Mouse (Mus musculus) bone marrow, adult 2 months (tissue): ENCODE data around the gene Bmper. TPM values are rescaled to one million over a fixed set of nuclear protein-coding genes. Genes with fewer than 3 reads are reported as not detected.

Source experiments
- H3K27ac ChIP-seq: fragments of 200-500 bp; 2 replicates; pipeline ENCODE4 v1.5.1; 2012; ENCODE audit warnings: low read depth, mild to moderate bottlenecking, control low read depth, inconsistent platforms, low read length; ENCODE audit not compliant: control insufficient read depth, poor library complexity, insufficient read depth
- H3K4me1 ChIP-seq: fragments of 200-500 bp; 2 replicates; pipeline ENCODE4 v1.6.1; 2011; ENCODE audit warnings: low read length; ENCODE audit not compliant: control insufficient read depth, insufficient read depth
- H3K4me3 ChIP-seq: fragments of 200-500 bp; replicated peaks from 2 replicates; pipeline ENCODE3; 2011; ENCODE audit warnings: mild to moderate bottlenecking, low read depth, low read length, control low read depth; ENCODE audit not compliant: control insufficient read depth
- CTCF ChIP-seq: fragments of 200-500 bp; IDR thresholded peaks from 2 replicates; pipeline ENCODE4 v1.5.1; 2011; ENCODE audit warnings: low read length, control low read depth; ENCODE audit not compliant: control insufficient read depth, insufficient read depth
- POLR2A ChIP-seq: fragments of 200-500 bp; IDR thresholded peaks from 2 replicates; pipeline ENCODE4 v1.6.1; 2011; ENCODE audit warnings: low read depth, mild to moderate bottlenecking, control low read depth, low read length, borderline replicate concordance; ENCODE audit not compliant: control insufficient read depth
- WGBS: fragments of 180-500 bp; shearing (Covaris S2); methylation state at CpG from one replicate; pipeline ENCODE4 v1.1.7; 2018; 5-methylcytosine and 5-hydroxymethylcytosine counted together
- polyA plus RNA-seq: library from polyadenylated mRNA; stranded (reverse); fragments of >200 nt; gene quantifications from 2 replicates; pipeline ENCODE4 v1.2.4, GENCODE M21; 2011; ENCODE audit warnings: low replicate concordance; ENCODE audit not compliant: missing spikeins, insufficient read depth, insufficient read length

Bmper gene
- polyA plus RNA-seq, 1 experiment, result not detected

GRCm38 (mm10) chr9:23262851-23263250 is 40.0 kb downstream of the Bmper start:
- no peak overlapping the region for H3K4me3 ChIP-seq
- H3K4me1 ChIP-seq, result no peaks in the 10 kb centered on the region
- H3K27ac ChIP-seq, result no peak overlapping the region
- TF ChIP-seq POLR2A (no peak), CTCF (no peak)
- WGBS, result 84% methylated on average over 7 of the region's 7 CpGs

GRCm38 (mm10) chr9:23264471-23264870 is 41.6 kb downstream of the Bmper start:
- Histone ChIP-seq H3K27ac (no peak overlapping the region), H3K4me1 (no peaks in the 10 kb centered on the region; the same call in 1 of the 2 replicates), H3K4me3 (no peak overlapping the region)
- TF ChIP-seq POLR2A (no peak), CTCF (no peak)
- 85% methylated on average over 4 of the region's 4 CpGs for WGBS

DNA sequence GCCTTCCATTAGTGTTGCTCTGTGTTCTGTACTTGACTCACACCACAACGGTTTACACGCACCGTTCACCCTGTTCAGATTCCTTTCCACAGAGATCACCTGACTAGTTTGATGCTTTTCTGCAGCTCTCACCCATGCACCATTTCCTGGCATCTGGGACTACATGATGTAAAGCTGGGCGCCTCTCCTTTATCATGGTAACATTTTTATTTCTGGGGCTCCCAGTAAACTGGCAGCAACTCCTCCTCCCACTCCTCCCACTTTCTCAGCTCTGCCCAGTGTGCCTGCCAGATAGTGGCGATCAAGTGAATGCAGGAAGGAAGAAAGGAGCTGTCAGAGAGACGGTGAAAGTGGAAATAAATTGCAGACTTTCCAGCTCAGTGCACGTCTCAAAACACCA is 45.7 kb downstream of the Bmper start:
- WGBS, result 43% methylated on average over 7 of the region's 7 CpGs
- Histone ChIP-seq H3K27ac (no peak overlapping the region), H3K4me3 (no peak overlapping the region), H3K4me1 (no peaks in the 10 kb centered on the region; the same call in 1 of the 2 replicates)
- TF ChIP-seq CTCF (no peak), POLR2A (no peak)

DNA sequence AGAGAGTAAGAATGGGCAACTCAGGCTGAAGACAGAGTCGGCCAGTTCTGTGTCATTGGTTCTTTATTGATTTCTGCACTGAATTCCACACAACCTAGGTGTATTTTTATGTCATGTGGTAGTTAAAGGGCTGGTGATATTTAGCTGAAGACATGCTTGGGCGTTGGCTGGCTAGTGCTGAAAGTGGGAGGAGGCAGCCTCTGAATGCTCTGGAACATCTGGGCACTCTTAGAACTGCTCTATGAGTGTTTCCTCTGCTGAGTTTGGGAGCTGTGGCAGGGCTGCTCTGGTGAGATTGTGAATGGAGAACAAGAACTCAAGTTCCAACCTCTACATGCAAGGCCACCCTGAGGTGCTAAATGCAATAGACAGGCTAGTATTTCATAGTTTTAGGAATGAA is 46.2 kb downstream of the Bmper start:
- no peak overlapping the region for H3K27ac ChIP-seq
- 43% methylated on average over 2 of the region's 2 CpGs for WGBS
- TF ChIP-seq POLR2A, result no peak
- no peak for TF ChIP-seq CTCF
- no peaks in the 10 kb centered on the region; the same call in 1 of the 2 replicates for H3K4me1 ChIP-seq
- H3K4me3 ChIP-seq, result no peak overlapping the region

- H3K4me3 ChIP-seq, result no peak overlapping the region
- no peak overlapping the region for H3K27ac ChIP-seq
- TF ChIP-seq CTCF, result no peak
- no peak for TF ChIP-seq POLR2A
- 20% methylated on average over 4 of the region's 4 CpGs for WGBS
- H3K4me1 ChIP-seq, result no peaks in the 10 kb centered on the region
Observed at GRCm38 (mm10) chr9:23276244-23276643, 53.4 kb downstream of the Bmper start.

DNA sequence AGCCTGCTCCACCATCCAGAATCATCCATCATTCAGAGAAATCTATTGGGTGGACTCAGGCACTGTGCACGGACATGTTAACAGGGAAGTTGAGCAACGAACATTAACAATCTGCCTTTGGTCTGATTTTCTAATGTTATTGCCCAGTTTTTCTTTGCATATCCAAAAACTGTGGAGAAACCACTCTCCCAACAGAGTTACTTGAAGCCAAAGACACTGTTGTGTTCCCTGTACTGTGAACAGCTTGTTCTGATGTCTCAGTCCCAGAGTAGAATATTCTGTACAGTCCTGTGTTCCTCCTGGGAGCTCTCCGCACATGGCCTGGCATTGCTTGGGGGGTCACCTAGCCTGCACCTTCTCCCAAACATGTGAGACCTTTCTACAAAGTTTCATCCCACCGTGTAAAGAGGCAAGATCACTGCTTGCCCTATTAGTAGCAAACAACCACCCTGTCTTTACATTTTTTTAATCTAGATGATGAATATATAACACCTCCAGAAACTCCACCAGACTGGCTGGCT is 62.1 kb downstream of the Bmper start:
- 79% methylated on average over 4 of the region's 4 CpGs for WGBS

GRCm38 (mm10) chr9:23293574-23293973 is 70.7 kb downstream of the Bmper start:
- no peak overlapping the region for H3K27ac ChIP-seq
- 37% methylated on average over 3 of the region's 3 CpGs for WGBS
- H3K4me3 ChIP-seq, result no peak overlapping the region
- H3K4me1 ChIP-seq, result no peaks in the 10 kb centered on the region
- no peak for TF ChIP-seq CTCF
- TF ChIP-seq POLR2A, result no peak

More for the DNA sequence above, 62.1 kb downstream of the Bmper start:
- TF ChIP-seq CTCF (no peak), POLR2A (no peak)
- H3K4me3 ChIP-seq, result no peak overlapping the region
- H3K27ac ChIP-seq, result no peak overlapping the region
- no peaks in the 10 kb centered on the region for H3K4me1 ChIP-seq

DNA sequence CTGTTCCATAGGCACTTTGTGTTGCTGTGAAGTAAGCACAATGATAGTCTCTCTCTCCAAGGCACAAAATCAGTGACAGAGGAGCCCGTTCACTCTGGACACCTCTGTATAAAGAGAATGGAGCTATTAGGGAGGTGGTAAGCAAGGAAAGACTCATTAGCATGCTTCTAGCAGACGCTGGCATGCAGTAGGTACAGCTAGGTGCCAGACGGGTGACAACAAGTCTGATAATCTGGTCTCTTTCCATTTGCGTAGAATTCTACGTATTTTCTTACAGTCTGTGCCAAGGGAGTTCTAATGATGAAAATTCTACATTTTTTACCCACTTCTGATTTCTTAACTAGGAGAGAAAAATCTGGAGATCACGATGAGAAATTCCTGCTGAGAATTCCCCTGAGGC is 72.7 kb downstream of the Bmper start:
- Histone ChIP-seq H3K4me3 (no peak overlapping the region), H3K4me1 (no peaks in the 10 kb centered on the region), H3K27ac (no peak overlapping the region)
- TF ChIP-seq CTCF (no peak), POLR2A (no peak)
- WGBS, result 81% methylated on average over 6 of the region's 6 CpGs

GRCm38 (mm10) chr9:23297491-23298170 is 74.8 kb downstream of the Bmper start:
- TF ChIP-seq CTCF, result no peak
- no peak for TF ChIP-seq POLR2A
- Histone ChIP-seq H3K4me3 (no peak overlapping the region), H3K4me1 (no peaks in the 10 kb centered on the region), H3K27ac (no peak overlapping the region)
- WGBS, result 57% methylated on average over 8 of the region's 8 CpGs
